Mouse (Mus musculus) forelimb bud, embryonic 11.5 days (tissue): ENCODE results near the gene St3gal3.

Source experiments
- DNase-seq: peaks from one replicate; pipeline ENCODE4 v3.0.0-alpha.2; 2012; ENCODE audit warnings: low read depth, low spot score

The St3gal3 gene

DNA sequence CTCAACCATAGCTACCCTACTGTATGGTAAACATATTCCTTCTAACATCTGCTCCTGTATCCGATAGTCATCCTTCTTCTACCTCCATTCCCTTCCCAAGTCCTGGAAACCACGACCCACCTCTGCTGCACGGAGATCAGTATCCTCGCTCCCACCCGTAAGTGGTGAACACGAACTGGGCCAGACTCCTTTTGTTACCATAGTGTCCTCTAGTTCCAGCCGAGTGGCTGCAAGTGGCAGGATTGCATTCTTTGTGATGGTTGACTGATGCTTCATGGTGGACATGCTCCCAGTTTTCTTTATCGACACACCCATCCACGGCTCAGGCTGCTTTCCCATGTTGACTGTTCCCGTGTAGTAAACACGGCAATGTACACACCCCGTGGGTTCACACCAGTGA, 144.9 kb downstream of the St3gal3 start:
- no peak for DNase-seq

- no peak for DNase-seq
These were observed 147.9 kb downstream of the St3gal3 start for GRCm38 (mm10) chr4:117986766-117987165.

DNA sequence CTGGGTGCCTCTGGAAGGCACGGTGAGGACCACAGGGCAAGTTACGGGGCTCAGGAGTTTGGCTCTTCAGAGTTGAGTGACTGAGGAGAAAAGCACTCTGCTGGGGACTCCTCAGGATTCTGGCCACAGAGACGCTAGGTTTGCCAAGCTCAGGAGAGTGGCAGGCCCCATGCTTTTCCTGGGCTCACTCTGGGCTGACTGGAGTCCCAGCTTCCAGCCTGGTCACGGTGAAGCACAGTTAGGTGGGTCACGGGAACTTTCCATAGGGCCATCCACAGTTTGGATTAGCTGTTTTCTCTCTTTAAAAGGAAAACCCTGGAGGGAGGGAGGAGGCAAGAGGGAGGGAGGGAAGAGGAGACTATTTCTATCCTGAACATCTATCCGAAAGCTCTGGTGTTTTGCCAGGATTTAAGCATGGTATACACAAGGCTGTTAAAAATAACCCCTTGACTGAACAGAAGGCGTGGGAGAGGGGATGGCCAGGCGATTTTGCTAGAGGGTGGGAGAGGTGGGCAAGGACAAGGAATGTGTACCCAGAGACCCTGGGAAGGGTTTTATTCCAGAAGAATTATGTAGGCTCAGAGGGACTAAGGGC, 149.6 kb downstream of the St3gal3 start:
- DNase-seq, result no peak

DNA sequence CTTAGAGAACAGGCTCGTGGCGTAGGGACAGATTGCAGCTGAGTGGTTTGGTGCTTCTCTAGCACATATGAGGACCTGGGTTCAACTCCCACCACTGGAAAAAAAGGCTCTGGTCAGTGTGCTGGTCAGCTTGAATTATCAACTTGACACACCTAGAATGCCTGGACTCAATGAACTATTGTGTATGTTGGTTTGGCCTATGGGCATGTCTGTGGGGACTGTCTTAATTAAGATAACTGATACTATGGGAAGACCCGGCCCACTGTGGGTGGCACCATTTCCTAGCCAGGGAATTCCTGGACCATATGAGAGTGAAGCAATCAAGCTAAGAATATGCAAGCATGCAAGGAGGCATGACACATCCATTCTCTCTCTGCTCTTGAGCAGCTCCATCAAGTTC, 150.5 kb downstream of the St3gal3 start:
- DNase-seq, result no peak

- no peak for DNase-seq
These were observed 152.0 kb downstream of the St3gal3 start for GRCm38 (mm10) chr4:117982706-117983105.

GRCm38 (mm10) chr4:117981518-117981917, 153.2 kb downstream of the St3gal3 start:
- DNase-seq, result no peak

DNA sequence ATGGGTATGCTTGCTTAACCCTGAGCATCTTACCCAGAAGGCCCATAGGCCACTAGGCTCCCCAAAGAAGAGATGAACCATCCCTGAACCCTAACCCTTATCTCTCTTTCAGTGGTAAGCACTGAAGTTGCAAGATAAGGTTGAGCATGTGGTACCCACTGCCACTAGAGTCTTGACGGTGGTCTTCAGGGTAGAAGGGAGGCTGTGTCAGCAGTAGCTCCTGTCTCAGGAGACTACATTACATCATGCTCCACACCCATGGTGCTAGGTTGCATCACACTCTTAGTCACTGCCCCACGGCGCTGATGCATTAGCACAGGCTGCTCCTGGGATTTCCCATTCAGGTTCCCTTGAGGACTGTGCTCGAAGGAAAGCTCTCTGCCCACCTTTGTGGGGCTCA, 154.6 kb downstream of the St3gal3 start:
- DNase-seq, result no peak

DNA sequence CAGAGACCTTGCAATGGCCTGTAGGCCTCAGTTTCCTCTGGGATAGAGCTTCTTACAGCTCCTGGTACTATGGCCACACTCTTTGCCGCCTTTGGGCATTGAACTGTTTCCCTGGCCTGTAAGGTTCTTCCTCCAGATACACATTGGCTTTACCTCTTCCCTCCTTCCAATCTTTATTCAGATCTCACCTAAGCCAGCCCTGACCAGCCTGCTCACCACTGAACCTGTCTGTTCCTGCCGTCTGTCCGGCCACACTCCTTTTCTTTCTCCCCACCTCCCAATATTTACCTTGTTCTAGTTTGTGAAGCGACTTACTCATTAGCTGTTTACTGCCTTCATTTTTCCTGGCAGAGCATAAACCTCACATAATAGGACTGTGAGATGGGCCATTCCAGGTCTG, 155.5 kb downstream of the St3gal3 start:
- no peak for DNase-seq

- no peak for DNase-seq
These were observed 156.4 kb downstream of the St3gal3 start for GRCm38 (mm10) chr4:117978282-117978681.

GRCm38 (mm10) chr4:117977841-117978240, 156.9 kb downstream of the St3gal3 start:
- no peak for DNase-seq

- no peak for DNase-seq
These were observed 157.3 kb downstream of the St3gal3 start for GRCm38 (mm10) chr4:117977371-117977770.

DNA sequence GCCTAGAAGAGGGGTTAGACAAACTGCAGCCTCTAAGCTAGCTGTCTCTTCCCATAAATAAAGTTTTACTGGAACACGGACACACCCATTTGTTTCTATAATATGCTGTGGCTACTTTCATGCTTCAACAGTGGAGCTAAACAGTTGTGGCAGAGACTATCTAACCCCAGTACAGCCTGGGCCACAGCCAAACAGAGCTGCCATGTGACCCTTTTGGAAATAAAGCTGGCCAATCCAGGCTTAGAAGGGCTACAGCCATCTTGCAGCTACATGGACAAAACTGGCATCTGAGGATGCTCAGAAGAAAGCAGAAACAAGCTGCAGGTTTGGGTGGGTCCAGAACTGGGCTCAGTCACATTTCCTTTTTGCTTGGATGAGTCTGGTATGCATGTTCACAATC, 158.9 kb downstream of the St3gal3 start:
- DNase-seq, result no peak

- DNase-seq, result no peak
These were observed 160.0 kb downstream of the St3gal3 start for GRCm38 (mm10) chr4:117974719-117975118.

- no peak for DNase-seq
These were observed 161.7 kb downstream of the St3gal3 start for GRCm38 (mm10) chr4:117972999-117973398.

GRCm38 (mm10) chr4:117964346-117965025, 170.2 kb downstream of the St3gal3 start:
- DNase-seq, result peak; percentile 26

- no peak for DNase-seq
These were observed 177.2 kb downstream of the St3gal3 start for GRCm38 (mm10) chr4:117957492-117957891.

DNA sequence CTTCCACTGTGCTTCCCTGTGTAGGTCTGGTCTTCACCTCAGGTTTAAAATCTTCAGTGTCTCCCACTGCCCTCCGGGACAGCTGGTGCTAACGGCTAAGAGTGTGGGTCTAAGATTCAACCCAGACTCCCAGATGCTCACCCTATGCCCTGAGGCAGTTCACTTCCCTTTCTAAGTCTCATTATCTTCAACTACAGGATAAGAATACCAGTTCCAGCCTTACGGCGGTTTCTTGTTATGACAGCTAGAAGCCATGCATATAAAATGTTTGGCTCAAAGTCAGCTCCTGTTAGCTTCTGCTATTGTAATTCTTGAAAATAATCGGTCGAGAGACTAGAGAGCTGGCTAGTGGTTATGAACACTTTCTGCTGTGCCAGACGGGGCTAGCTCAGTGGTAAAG, 187.2 kb downstream of the St3gal3 start:
- DNase-seq, result no peak

DNA sequence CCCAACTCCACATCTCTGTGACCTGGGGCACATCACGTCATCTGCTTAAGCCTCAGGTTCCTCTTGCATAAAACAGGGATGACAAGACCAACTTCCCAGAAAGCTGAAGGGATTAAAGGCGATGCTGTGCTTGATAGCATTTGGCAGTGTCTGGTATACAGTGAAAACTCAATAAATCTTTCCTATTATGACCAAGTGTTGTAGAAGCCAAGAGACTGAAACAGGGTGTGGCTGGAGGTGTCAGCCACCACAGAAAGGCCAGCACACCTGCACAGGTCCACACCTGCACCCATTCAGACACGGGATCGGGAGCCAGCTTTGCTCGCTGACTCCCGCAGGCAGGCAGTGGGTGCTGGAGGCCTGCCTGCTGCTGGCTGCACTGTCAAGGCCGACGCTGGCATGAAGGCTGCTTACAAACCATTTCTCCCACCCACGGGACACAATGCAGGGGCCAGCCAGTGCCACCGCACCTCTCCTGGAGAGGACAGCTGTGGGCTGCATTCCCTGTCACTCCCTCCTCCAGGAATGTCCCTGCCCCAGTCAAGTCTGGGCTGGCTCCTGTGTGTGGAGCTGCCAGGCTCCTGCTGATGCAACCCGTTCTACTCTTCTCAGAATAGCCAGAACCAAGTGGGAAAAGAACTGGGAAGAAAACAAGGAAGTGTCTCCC, 187.9 kb downstream of the St3gal3 start:
- DNase-seq, result no peak

DNA sequence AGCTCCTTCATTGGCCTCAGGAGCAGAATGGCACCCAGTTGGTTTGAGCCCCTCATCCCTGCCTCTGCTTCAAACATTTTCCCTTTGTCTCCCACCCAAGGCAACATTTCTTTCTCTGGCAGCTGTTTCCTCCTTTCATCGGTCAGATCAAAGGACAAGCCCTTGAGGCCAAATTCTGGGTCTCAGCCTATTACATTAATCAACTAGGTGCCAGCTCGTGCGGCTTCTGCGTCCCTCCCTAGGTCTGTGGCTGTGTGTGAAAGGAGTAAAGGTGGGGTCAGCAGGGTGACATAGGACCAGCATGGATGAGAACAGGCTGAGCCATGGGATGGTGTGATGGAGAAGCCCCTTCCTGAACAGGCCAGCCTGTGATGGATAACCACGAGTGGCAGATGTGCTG, 191.4 kb downstream of the St3gal3 start:
- DNase-seq, result peak; percentile 57

GRCm38 (mm10) chr4:117936964-117937363, 197.8 kb downstream of the St3gal3 start:
- DNase-seq, result no peak

DNA sequence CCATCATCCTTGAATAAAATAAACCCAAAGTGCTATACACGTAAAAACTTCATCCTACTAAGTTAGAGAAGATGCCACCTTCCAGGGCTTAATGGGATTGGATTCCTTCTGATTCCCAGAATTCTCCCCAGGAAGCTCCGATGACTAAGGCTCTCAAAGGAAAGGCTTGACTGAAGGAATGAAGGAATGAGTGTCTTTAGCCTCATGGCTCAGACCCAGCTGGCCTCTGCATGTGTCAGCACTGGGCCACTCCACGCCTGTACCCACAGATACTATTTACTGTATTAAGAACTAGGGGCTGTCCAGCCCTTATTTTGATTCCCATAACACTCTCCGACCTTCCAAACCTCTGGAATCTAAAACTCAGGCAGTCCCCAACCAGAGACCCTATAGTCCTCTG, 200.6 kb downstream of the St3gal3 start:
- no peak for DNase-seq

DNA sequence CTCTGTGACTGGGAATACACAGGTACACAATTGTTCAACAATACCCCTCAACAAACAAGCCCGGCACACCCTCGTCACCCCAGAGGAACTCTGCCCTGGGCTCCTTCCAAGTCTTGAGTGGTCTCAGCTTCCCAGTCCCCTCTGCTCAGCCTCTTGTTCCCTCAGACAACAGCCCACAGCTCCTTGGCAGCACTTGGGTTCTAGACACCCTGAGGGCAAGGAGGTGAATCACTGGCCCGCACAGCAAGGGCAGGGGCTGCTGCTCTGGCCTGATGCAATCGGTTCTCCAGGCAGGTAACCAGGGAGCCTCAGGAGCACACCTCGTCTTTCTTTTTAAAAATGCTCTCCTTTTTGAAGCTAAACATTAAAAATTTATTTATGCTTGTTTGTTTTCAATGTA, 201.5 kb downstream of the St3gal3 start:
- no peak for DNase-seq

GRCm38 (mm10) chr4:117929391-117929881, 205.3 kb downstream of the St3gal3 start, which contains the start of gene Artn:
Gene Artn (minus strand): TSS chr4:117929763.
- DNase-seq, result peak; percentile 45
